Mouse (Mus musculus) large intestine, adult 2 months (tissue): ENCODE results near the gene Nlrp2. TPM values are rescaled to one million over a fixed set of nuclear protein-coding genes. Genes with fewer than 3 reads are reported as not detected.

ENCODE experiments used
- DNase-seq: peaks from one replicate; pipeline ENCODE4 v3.0.0-alpha.2; 2012; ENCODE audit warnings: low read depth, low spot score
- WGBS: fragments of 180-500 bp; shearing (Covaris S2); methylation state at CpG from one replicate; pipeline ENCODE4 v1.1.7; 2018; 5-methylcytosine and 5-hydroxymethylcytosine counted together
- polyA plus RNA-seq: library from polyadenylated mRNA; depleted of rRNA; stranded (reverse); fragments of >200 nt; gene quantifications from 2 replicates; pipeline ENCODE4 v1.2.3, GENCODE M21; 2012; rRNA removed

Gene Nlrp2
- polyA plus RNA-seq = not detected in 2 replicates

DNA sequence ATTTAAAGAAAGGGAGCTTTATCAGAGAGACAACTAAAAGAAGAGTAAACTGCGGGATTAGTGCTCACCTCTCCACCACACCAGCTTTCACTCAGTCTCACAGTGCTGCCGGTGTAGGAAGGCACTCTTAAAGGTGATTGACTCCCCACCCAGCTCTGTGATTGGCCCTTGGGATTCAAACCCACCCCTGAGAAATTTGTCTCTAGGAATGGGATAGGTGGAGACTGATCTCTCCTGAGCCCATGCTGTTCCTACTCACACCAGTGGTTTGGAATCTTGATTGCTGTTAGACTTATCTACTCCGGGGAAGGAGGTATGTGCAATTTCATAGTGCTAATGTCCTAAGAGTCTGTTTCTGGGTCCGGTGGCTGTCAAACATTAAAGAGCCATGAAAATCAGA is at the start of gene Nlrp2:
Gene Nlrp2 (minus strand): TSS at position 101 of the 400 bp plus-strand sequence.
- DNase-seq = no peak
- 77% methylated on average over 4 of the region's 4 CpGs for WGBS

- DNase-seq = no peak
- 79% methylated on average over 2 of the region's 2 CpGs for WGBS
These were observed 15.9 kb upstream of the Nlrp2 start for GRCm38 (mm10) chr7:5366724-5367123.

DNA sequence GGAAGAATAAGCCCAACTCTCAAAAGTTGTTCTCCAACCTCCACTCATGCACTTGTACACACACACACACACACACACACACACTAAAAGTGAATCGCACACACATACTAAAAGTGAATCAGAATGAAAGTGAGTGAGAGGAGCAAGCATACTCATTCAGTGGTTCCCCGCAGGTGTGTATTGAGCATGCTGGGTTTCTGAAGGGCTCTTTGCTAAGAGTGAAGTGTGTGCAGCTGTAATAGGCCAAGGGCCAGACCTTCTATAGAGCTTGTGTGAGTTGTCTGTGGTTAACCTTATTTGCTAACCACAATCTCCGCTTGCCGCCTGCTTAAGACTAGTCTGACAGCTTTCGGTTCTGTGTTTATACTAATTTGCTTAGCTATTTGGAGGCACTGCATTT is 12.8 kb upstream of the Nlrp2 start:
- no peak for DNase-seq
- 93% methylated on average over 5 of the region's 5 CpGs for WGBS

DNA sequence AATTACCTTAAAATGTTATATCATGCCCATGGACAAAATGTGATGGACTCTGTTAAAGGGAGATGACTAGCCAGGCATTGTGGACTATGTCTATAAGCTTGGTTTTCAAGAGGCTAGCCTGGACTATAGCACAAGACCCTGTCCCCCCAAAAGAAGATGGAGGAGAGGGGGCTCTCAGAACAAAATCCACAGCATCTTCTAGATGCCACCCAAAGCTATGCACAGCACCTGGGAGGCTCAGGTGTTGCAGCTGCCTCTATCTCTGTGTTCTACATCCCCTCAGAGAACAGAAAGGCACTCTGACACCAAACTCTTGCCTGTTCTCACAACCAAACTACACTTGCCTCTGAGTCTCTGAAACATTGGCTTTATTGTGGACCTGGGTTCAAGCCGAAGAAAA is 598 bp downstream of the Nlrp2 start, which contains the start of gene Gm5065:
Gene Gm5065 (plus strand): TSS at position 301 of the 400 bp plus-strand sequence.
- WGBS = 80% methylated on average over 1 of the region's 1 CpGs
- no peak for DNase-seq

- 71% methylated on average over 1 of the region's 1 CpGs for WGBS
- no peak for DNase-seq
These were observed 23.3 kb downstream of the Nlrp2 start for GRCm38 (mm10) chr7:5327511-5327910.

DNA sequence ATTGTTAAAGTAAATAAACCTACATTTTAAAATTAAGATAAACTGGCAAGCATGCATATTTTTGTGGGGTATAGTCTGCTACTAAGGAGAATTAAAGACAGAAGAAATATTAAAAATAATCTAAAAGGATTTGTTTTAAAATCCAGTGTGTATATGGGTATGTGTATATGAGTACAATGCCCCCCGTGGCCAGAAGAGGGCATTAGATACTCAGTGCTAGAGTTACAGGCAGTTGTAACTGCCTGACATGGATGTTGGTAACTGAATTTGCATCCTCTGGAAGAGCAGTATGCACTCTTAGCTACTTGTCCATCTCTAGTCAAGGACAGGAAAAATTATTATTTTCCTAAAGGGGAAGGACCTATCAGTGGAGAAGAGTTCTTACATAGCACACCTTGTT is 62.6 kb downstream of the Nlrp2 start:
- WGBS = 61% methylated on average over 1 of the region's 1 CpGs
- DNase-seq = no peak

DNA sequence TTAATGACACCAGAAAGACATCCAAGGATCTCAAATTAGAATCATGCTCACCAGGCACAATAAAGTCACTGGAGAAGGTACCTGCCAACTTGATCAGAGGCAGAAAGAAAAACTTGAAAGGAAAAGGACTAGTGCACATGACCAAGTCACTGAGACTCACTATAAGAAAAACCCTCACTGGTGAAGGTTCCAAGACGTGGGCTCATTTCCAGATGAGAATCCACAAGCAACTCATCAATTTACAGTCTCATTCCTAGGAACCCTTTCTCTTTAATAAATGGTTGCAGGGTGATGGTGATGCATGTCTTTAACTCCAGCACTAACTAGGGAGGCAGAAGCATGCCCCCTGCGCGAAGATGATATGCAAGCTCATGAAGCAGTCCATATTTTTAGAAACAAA is 87.8 kb downstream of the Nlrp2 start:
- WGBS = 92% methylated on average over 3 of the region's 3 CpGs
- no peak for DNase-seq

Other genes with a start within 250 kb of the Nlrp2 start
- not detected in 2 replicates for gene Rfpl4, start 234.1 kb downstream of the Nlrp2 start, polyA plus RNA-seq
- 0.42 and 0.48 TPM in 2 replicates for gene Rasl2-9, start 225.1 kb downstream of the Nlrp2 start, polyA plus RNA-seq
- gene Vmn1r55, start 201.4 kb downstream of the Nlrp2 start, polyA plus RNA-seq = not detected in 2 replicates
- not detected in 2 replicates for gene Vmn1r56, start 154.3 kb downstream of the Nlrp2 start, polyA plus RNA-seq
- not detected in 2 replicates for gene Vmn1r57, start 132.5 kb downstream of the Nlrp2 start, polyA plus RNA-seq
- not detected in 2 replicates for gene Gm5065, start 498 bp downstream of the Nlrp2 start, polyA plus RNA-seq
- gene Vmn1r58, start 62.4 kb upstream of the Nlrp2 start, polyA plus RNA-seq = not detected in 2 replicates
- not detected in 2 replicates for gene Vmn1r59, start 105.7 kb upstream of the Nlrp2 start, polyA plus RNA-seq
- gene Vmn2r28, start 142.9 kb upstream of the Nlrp2 start, polyA plus RNA-seq = not detected in 2 replicates
- not detected in 2 replicates for gene Vmn1r60, start 196.3 kb upstream of the Nlrp2 start, polyA plus RNA-seq